Mouse (Mus musculus): Measurements from ENCODE around the gene Lsamp. TPM values are rescaled to one million over a fixed set of nuclear protein-coding genes. Genes with fewer than 3 reads are reported as not detected.

Gene Lsamp
- polyA plus RNA-seq, 1 experiment: not detected

DNA sequence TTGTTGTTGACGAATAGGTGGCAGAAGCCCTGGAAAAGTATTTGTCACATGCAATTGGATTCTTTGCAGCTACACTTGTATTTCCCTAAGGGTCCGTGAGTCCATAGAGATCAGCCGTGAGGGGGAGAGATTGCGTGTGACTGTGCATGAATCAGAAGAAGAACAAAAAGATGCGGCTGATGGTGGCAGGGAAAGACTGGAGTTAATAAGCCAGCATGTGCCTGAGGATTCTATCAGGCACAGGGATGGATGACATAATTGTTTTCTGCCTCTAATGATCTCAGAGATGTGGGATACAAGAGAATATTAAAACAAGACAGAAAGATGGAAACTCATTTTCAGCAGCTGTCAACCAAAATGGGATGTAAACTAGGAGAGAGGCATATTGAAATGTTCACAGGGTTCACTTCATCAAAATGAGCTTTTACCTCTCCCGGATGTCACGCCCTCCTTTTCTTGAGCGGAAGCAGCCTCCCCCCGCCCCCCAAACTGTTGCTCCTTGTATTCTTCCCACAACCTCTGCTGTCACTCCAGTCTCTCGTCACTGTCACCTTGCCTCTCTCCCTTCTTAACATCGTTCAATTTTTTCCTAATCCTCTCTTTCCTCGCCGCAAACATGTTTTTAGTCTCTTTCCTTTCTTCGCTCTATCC, 2205.4 kb downstream of the Lsamp start:
- peak overlapping the region; percentile 90 for H3K4me3 ChIP-seq (replicated peaks)
- TF ChIP-seq GATA1 (IDR thresholded peaks at IDR 0.05; ENCODE audit: borderline replicate concordance, low read length) (no peak), FLI1 (IDR thresholded peaks at IDR 0.05; ENCODE audit: low read length) (no peak)
- H3K27me3 ChIP-seq (replicated peaks): peaks cover 17% of the 10 kb centered on the region
- H3K4me1 ChIP-seq: peaks cover 16% of the 10 kb centered on the region
- H3K9me3 ChIP-seq: no peaks in the 10 kb centered on the region
- no peaks in the 10 kb centered on the region for H3K36me3 ChIP-seq (replicated peaks; ENCODE audit: low read length)

DNA sequence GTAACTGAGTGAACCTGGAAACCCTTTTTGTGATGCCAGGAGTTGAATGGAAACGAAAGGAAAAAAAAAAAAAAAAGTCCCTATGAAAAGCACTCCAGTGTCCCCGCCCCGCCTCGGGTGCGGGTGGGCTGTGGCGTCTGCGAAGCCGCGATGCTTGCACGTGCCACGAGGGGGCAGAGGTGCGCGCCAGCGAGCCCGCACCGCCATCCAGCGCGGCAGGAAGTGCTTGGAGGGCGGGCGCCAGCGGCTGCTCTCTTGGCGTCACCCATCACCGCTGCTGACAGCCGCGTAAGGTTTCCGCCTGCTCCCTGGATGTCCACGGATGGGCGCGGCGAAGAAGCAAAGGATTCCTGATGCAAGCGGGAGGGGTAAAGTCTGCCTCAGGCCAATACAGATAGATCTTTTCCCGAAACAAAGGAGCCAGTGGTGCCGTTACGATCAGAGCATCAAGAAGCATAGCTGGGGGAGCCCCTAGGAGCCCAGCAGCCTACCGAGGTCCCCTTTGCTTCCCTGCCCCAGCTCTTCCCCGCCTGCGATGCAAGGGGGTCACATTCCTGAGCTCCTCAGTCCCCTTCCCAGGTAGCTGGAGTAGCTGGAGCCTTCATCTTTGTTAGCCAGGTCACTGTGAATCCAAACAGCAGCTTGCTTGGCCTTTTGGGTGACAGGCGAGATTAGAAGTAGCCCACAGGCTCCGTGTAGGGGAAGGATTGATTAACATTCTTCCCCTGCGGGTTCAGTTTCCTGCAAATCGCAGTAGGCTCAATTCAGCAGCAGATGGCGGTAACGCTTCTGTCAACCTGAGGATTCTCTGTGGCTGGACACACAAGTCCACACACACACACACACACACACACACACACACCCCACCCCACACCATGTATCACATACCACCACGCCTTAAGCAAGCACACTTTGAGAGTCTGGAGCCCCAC, 2206.2 kb downstream of the Lsamp start:
- no peaks in the 10 kb centered on the region for H3K9me3 ChIP-seq
- H3K36me3 ChIP-seq (replicated peaks; ENCODE audit: low read length): no peaks in the 10 kb centered on the region
- H3K4me3 ChIP-seq (replicated peaks): peak overlapping the region; percentile 90
- peaks cover 16% of the 10 kb centered on the region for H3K4me1 ChIP-seq
- TF ChIP-seq FLI1 (IDR thresholded peaks at IDR 0.05; ENCODE audit: low read length) (no peak), GATA1 (IDR thresholded peaks at IDR 0.05; ENCODE audit: borderline replicate concordance, low read length) (no peak)
- H3K27me3 ChIP-seq (replicated peaks): peaks cover 17% of the 10 kb centered on the region
